Mouse (Mus musculus) C2C12 (cell line): ENCODE data around the gene St8sia1.

Experiments used
- CEBPB ChIP-seq: IDR thresholded peaks from one replicate; pipeline ENCODE4 v1.6.1; 2011; ENCODE audit warnings: low read depth, mild to moderate bottlenecking, control low read depth, moderate library complexity
- CTCF ChIP-seq: IDR thresholded peaks from one replicate; pipeline ENCODE4 v1.5.1; 2011; ENCODE audit not compliant: control insufficient read depth, insufficient read depth, insufficient read length
- FOSL1 ChIP-seq: IDR thresholded peaks from one replicate; pipeline ENCODE4 v1.8.0; 2011; ENCODE audit warnings: mild to moderate bottlenecking, low read length; ENCODE audit not compliant: poor library complexity, insufficient read depth, severe bottlenecking
- MAX ChIP-seq: IDR thresholded peaks from one replicate; pipeline ENCODE4 v1.6.1; 2011; ENCODE audit warnings: mild to moderate bottlenecking, control low read depth
- USF1 ChIP-seq: IDR thresholded peaks from one replicate; pipeline ENCODE4 v1.6.1; 2011; ENCODE audit warnings: low read depth, mild to moderate bottlenecking, control low read depth, moderate library complexity

DNA sequence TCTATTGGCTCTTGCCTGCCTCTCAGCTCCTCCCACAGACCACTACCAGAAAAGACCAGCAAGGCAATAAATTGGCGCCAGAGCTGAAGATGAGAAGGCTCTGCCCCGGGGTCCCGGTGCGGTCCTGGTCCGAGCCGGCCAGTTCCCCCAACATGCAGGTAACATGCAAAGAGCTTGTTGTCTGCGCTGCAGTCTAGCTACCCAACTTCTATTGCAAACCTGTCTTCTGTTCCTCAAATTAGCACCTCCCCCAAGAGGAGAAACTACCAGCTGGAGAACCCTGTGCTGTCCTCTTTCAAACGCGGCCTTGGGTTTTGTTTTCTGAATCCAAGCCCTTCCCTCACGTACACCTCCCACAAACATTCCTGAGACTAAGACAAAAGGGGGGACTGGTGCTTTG lies 1.8 kb downstream of the St8sia1 start:
- TF ChIP-seq MAX (no peak), CTCF (no peak), USF1 (no peak), FOSL1 (no peak), CEBPB (no peak)
